Mouse (Mus musculus) kidney, embryonic 14.5 days (tissue): ENCODE data around the gene Ppp1r15a. TPM values are rescaled to one million over a fixed set of nuclear protein-coding genes. Genes with fewer than 3 reads are reported as not detected.

ENCODE experiments used
- ATAC-seq: fragments of 200-750 bp; cut with Nextera tagmentation; 2 replicates; pipeline ENCODE4 v1.8.0; 2017; ENCODE audit warnings: moderate number of reproducible peaks, mild to moderate bottlenecking, moderate TSS enrichment, moderate library complexity; ENCODE audit not compliant: low FRiP score, low TSS enrichment
- H3K27ac ChIP-seq: fragments of 300-500 bp; sonication (generic); 2 replicates; pipeline ENCODE4 v1.5.1; 2014; ENCODE audit warnings: low read depth, mild to moderate bottlenecking, low read length, moderate library complexity, mixed read lengths
- H3K27me3 ChIP-seq: fragments of 300-500 bp; sonication (generic); 2 replicates; pipeline ENCODE4 v1.6.1; 2014; ENCODE audit warnings: mild to moderate bottlenecking, low read length; ENCODE audit not compliant: control insufficient read depth, insufficient read depth
- H3K36me3 ChIP-seq: fragments of 300-500 bp; sonication (generic); 2 replicates; pipeline ENCODE4 v1.6.1; 2014; ENCODE audit warnings: low read length, mixed read lengths; ENCODE audit not compliant: control insufficient read depth, insufficient read depth
- H3K4me1 ChIP-seq: fragments of 300-500 bp; sonication (generic); 2 replicates; pipeline ENCODE4 v1.6.1; 2014; ENCODE audit warnings: low read length, mixed read lengths; ENCODE audit not compliant: control insufficient read depth, insufficient read depth
- H3K4me2 ChIP-seq: fragments of 300-500 bp; sonication (generic); replicated peaks from 2 replicates; pipeline ENCODE4 v1.6.1; 2014; ENCODE audit warnings: low read depth, mild to moderate bottlenecking, low read length
- H3K4me3 ChIP-seq: fragments of 300-500 bp; sonication (generic); 2 replicates; pipeline ENCODE4 v1.5.1; 2014; ENCODE audit warnings: mild to moderate bottlenecking, low read length
- H3K9ac ChIP-seq: fragments of 300-500 bp; sonication (generic); 2 replicates; pipeline ENCODE4 v1.6.1; 2014; ENCODE audit warnings: low read depth, mild to moderate bottlenecking, low read length, moderate library complexity
- H3K9me3 ChIP-seq: fragments of 300-500 bp; sonication (generic); 2 replicates; pipeline ENCODE4 v1.6.1; 2016; ENCODE audit warnings: low read length; ENCODE audit not compliant: control insufficient read depth
- WGBS: fragments of 180-500 bp; shearing (Covaris S2); extraction: QIAGEN DNeasy Blood & Tissue Kit; methylation state at CpG from one replicate; pipeline ENCODE4 v1.1.7; 2014; 5-methylcytosine and 5-hydroxymethylcytosine counted together
- polyA plus RNA-seq: library from polyadenylated mRNA; unstranded; fragments of >200 nt; fragmentation: Nextera tagmentation; extraction: Ambion mirVana; gene quantifications from 2 replicates; pipeline ENCODE4 v1.2.1, GENCODE M21; 2014

The Ppp1r15a gene
- polyA plus RNA-seq, 1 experiment from 2014 or later = 15.7 TPM

GRCm38 (mm10) chr7:45492225-45492844 lies 33.7 kb downstream of the Ppp1r15a start:
- no peak for ATAC-seq
- H3K4me3 ChIP-seq = no peak overlapping the region
- no peak overlapping the region for H3K4me2 ChIP-seq
- H3K36me3 ChIP-seq = peaks cover 52% of the 10 kb centered on the region
- no peak overlapping the region for H3K27ac ChIP-seq
- 0 out of 2 replicates have a peak, but pooled peaks cover 17% of the 10 kb centered on the region for H3K4me1 ChIP-seq
- no peak overlapping the region for H3K9ac ChIP-seq
- H3K9me3 ChIP-seq = no peaks in the 10 kb centered on the region
- WGBS = 96% methylated on average over 8 of the region's 8 CpGs
- H3K27me3 ChIP-seq = no peaks in the 10 kb centered on the region

DNA sequence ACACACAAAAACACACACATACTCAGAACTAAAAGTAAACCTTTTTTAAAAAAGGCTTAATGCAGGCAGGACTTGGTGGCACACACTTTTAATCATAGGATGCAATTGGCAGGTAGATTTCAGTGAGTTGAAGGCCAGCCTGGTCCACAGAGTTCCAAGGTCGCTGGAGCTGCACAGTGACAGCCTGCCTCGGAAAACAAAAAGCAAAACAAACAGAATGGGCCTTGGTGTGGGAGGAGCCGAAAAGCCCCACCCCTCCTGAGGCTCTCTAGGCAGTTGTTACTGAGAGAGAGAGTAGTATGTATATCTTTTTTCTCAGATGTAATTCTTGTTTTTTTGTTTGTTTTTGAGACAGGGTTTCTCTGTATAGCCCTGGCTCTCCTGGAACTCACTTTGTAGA lies 34.8 kb downstream of the Ppp1r15a start:
- Histone ChIP-seq H3K4me1 (0 out of 2 replicates have a peak, but pooled peaks cover 17% of the 10 kb centered on the region), H3K36me3 (peaks cover 42% of the 10 kb centered on the region), H3K4me2 (no peak overlapping the region), H3K27me3 (no peaks in the 10 kb centered on the region), H3K9ac (no peak overlapping the region), H3K27ac (no peak overlapping the region), H3K9me3 (no peaks in the 10 kb centered on the region), H3K4me3 (no peak overlapping the region)
- WGBS = 10% methylated on average over 3 of the region's 3 CpGs
- ATAC-seq = no peak

GRCm38 (mm10) chr7:45490822-45491221 lies 35.2 kb downstream of the Ppp1r15a start:
- 0 out of 2 replicates have a peak, but pooled peaks cover 17% of the 10 kb centered on the region for H3K4me1 ChIP-seq
- no peak overlapping the region for H3K27ac ChIP-seq
- no peak overlapping the region for H3K9ac ChIP-seq
- no peaks in the 10 kb centered on the region for H3K27me3 ChIP-seq
- no peaks in the 10 kb centered on the region for H3K9me3 ChIP-seq
- H3K4me2 ChIP-seq = no peak overlapping the region
- H3K36me3 ChIP-seq = peaks cover 37% of the 10 kb centered on the region
- no peak overlapping the region for H3K4me3 ChIP-seq
- 16% methylated on average over 9 of the region's 9 CpGs for WGBS
- peak; percentile 55 for ATAC-seq

GRCm38 (mm10) chr7:45489578-45489977 lies 36.5 kb downstream of the Ppp1r15a start:
- Histone ChIP-seq H3K27me3 (no peaks in the 10 kb centered on the region), H3K36me3 (peaks cover 25% of the 10 kb centered on the region), H3K4me3 (no peak overlapping the region), H3K4me2 (no peak overlapping the region), H3K4me1 (0 out of 2 replicates have a peak, but pooled peaks cover 17% of the 10 kb centered on the region), H3K9me3 (no peaks in the 10 kb centered on the region), H3K27ac (no peak overlapping the region), H3K9ac (no peak overlapping the region)
- no peak for ATAC-seq
- 62% methylated on average over 7 of the region's 7 CpGs for WGBS

GRCm38 (mm10) chr7:45488293-45489204 lies 37.5 kb downstream of the Ppp1r15a start, which contains the start of gene Dhdh:
Gene Dhdh (minus strand): TSS chr7:45488805.
- ATAC-seq = peak; percentile 44
- Histone ChIP-seq H3K27ac (peak within 1 kb of the TSS; percentile 59; the same call in 1 of the 2 replicates), H3K9me3 (no peaks in the 10 kb centered on the region), H3K4me2 (peak within 1 kb of the TSS; percentile 72), H3K4me1 (0 out of 2 replicates have a peak, but pooled peaks cover 17% of the 10 kb centered on the region), H3K9ac (peak within 1 kb of the TSS; percentile 61), H3K27me3 (no peaks in the 10 kb centered on the region), H3K36me3 (peaks cover 15% of the 10 kb centered on the region; the same call in 1 of the 2 replicates), H3K4me3 (peak within 1 kb of the TSS; percentile 39)
- 11% methylated on average over 37 of the region's 38 CpGs for WGBS

GRCm38 (mm10) chr7:45487861-45488292 lies 38.2 kb downstream of the Ppp1r15a start:
- peak; percentile 11; the same call in 1 of the 2 replicates for ATAC-seq
- WGBS = 34% methylated on average over 11 of the region's 11 CpGs
- Histone ChIP-seq H3K9ac (peak overlapping the region; percentile 61; the same call in 1 of the 2 replicates), H3K27ac (peak overlapping the region; percentile 59; the same call in 1 of the 2 replicates), H3K4me2 (peak overlapping the region; percentile 72), H3K4me3 (peak overlapping the region; percentile 39), H3K9me3 (no peaks in the 10 kb centered on the region), H3K4me1 (0 out of 2 replicates have a peak, but pooled peaks cover 17% of the 10 kb centered on the region), H3K27me3 (no peaks in the 10 kb centered on the region), H3K36me3 (peaks cover 8% of the 10 kb centered on the region; the same call in 1 of the 2 replicates)

DNA sequence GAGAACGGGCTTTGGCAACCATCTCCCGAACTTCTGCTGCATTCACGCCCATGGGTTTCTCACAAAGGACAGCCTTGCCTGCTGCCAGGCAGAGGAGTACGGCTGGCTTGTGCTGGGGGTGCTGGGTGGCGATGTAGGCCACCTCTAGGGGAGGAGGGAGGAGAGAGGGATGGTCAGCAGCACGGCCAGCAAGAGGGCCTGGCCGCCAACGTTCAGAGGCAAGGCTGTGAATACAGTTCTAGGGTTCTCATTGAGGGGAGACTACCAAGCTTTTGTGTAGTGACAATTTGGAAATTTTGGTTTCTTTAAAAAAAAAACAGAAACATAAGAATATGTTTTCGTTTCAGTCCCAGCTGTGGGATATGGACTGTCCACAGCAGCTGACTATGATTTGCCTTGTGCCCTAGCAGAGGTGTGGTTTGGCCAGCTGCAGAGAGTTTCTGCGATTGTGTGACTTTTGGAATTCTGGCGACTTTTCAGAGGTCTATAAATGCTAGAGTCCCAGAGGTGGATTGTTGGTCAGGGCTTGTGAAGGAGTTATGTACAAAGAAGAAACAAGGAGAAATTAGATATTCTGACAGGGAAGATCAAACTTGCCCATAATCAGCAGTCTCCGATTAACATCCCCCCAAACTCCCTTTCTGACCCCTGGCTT lies 39.2 kb downstream of the Ppp1r15a start, which contains the start of gene Gm45808:
Gene Gm45808, minus strand, starts transcription at position 51 of the 655 bp plus-strand sequence.
- H3K27ac ChIP-seq = no peak within 1 kb of the TSS
- 0 out of 2 replicates have a peak, but pooled peaks cover under 1% of the 10 kb centered on the region for H3K36me3 ChIP-seq
- ATAC-seq = no peak
- H3K9ac ChIP-seq = no peak within 1 kb of the TSS
- no peaks in the 10 kb centered on the region for H3K9me3 ChIP-seq
- WGBS = 85% methylated on average over 12 of the region's 12 CpGs
- no peaks in the 10 kb centered on the region for H3K27me3 ChIP-seq
- no peak within 1 kb of the TSS for H3K4me2 ChIP-seq
- 0 out of 2 replicates have a peak, but pooled peaks cover 17% of the 10 kb centered on the region for H3K4me1 ChIP-seq
- H3K4me3 ChIP-seq = no peak within 1 kb of the TSS

GRCm38 (mm10) chr7:45486158-45486557 lies 39.9 kb downstream of the Ppp1r15a start:
- no peak overlapping the region for H3K9ac ChIP-seq
- no peak overlapping the region for H3K4me2 ChIP-seq
- no peaks in the 10 kb centered on the region for H3K36me3 ChIP-seq
- WGBS = 73% methylated on average over 7 of the region's 7 CpGs
- H3K27me3 ChIP-seq = no peaks in the 10 kb centered on the region
- no peak for ATAC-seq
- no peak overlapping the region for H3K4me3 ChIP-seq
- no peaks in the 10 kb centered on the region for H3K9me3 ChIP-seq
- H3K27ac ChIP-seq = no peak overlapping the region
- H3K4me1 ChIP-seq = 0 out of 2 replicates have a peak, but pooled peaks cover 12% of the 10 kb centered on the region
